Mouse (Mus musculus): ENCODE measurements around the gene Lrrc45. TPM values are rescaled to one million over a fixed set of nuclear protein-coding genes. Genes with fewer than 3 reads are reported as not detected.

Lrrc45 gene
- total RNA-seq, 2 experiments from 2014 or later = 4.0 to 4.3 TPM

Other genes starting within 250 kb of the Lrrc45 start
- gene Arl16, start 246.3 kb upstream of the Lrrc45 start, total RNA-seq (2021) = 1 to 10 TPM; 5.2 to 9.1 TPM
- 100 to 1,000 TPM; 156 to 166 TPM for gene Mrpl12, start 229.3 kb upstream of the Lrrc45 start, total RNA-seq (2021)
- gene Slc25a10, start 222.1 kb upstream of the Lrrc45 start, total RNA-seq (2021) = 1 to 10 TPM; 3.2 to 8.7 TPM
- under 1 TPM in 1 of 2 experiments, not detected in 1; 0.31 TPM for gene Gcgr, start 183.2 kb upstream of the Lrrc45 start, total RNA-seq (2021)
- 10 to 100 TPM; 21.4 to 23.7 TPM for gene Mcrip1, start 164.2 kb upstream of the Lrrc45 start, total RNA-seq (2021)
- 100 to 1,000 TPM in 1 of 2 experiments, 10 to 100 TPM in 1; 92.3 to 377 TPM for gene Ppp1r27, start 162.8 kb upstream of the Lrrc45 start, total RNA-seq (2021)
- 100 to 1,000 TPM; 192 to 198 TPM for gene P4hb, start 140.7 kb upstream of the Lrrc45 start, total RNA-seq (2021)
- 10 to 100 TPM; 80.1 to 95.2 TPM for gene Arhgdia, start 132.3 kb upstream of the Lrrc45 start, total RNA-seq (2021)
- 10 to 100 TPM; 39.1 to 40.5 TPM for gene Alyref, start 115.6 kb upstream of the Lrrc45 start, total RNA-seq (2021)
- gene Anapc11, start 115.5 kb upstream of the Lrrc45 start, total RNA-seq (2021) = 10 to 100 TPM; 50.7 to 51.6 TPM
- gene Npb, start 105.4 kb upstream of the Lrrc45 start, total RNA-seq (2021) = not detected
- 10 to 100 TPM; 30.7 to 34.7 TPM for gene Pcyt2, start 96.0 kb upstream of the Lrrc45 start, total RNA-seq (2021)
- 1 to 10 TPM; 4.3 to 7.2 TPM for gene Sirt7, start 88.7 kb upstream of the Lrrc45 start, total RNA-seq (2021)
- gene Mafg, start 80.3 kb upstream of the Lrrc45 start, total RNA-seq (2021) = 10 to 100 TPM; 41.8 to 47.1 TPM
- 1 to 10 TPM; 6.7 to 6.8 TPM for gene Pycr1, start 70.2 kb upstream of the Lrrc45 start, total RNA-seq (2021)
- gene Myadml2, start 65.8 kb upstream of the Lrrc45 start, total RNA-seq (2021) = 100 to 1,000 TPM; 121 to 134 TPM
- under 1 TPM in 1 of 2 experiments, not detected in 1; 0.18 TPM for gene Notum, start 52.8 kb upstream of the Lrrc45 start, total RNA-seq (2021)
- 10 to 100 TPM; 25.8 to 28.8 TPM for gene Aspscr1, start 41.0 kb upstream of the Lrrc45 start, total RNA-seq (2021)
- gene Cenpx, start 187 bp upstream of the Lrrc45 start, total RNA-seq (2021) = 10 to 100 TPM; 25.4 to 32.7 TPM
- gene Rac3, start 7.5 kb downstream of the Lrrc45 start, total RNA-seq (2021) = 1 to 10 TPM; 1.2 TPM
- 1 to 10 TPM; 5.8 to 6.0 TPM for gene Dcxr, start 13.4 kb downstream of the Lrrc45 start, total RNA-seq (2021)
- gene Cbr2, start 18.2 kb downstream of the Lrrc45 start, total RNA-seq (2021) = 10 to 100 TPM in 1 of 2 experiments, 1 to 10 TPM in 1; 9.6 to 16.9 TPM
- 10 to 100 TPM; 17.1 to 19.8 TPM for gene Hmga1b, start 48.9 kb downstream of the Lrrc45 start, total RNA-seq (2021)
- 10 to 100 TPM in 1 of 2 experiments, 1 to 10 TPM in 1; 9.6 to 11.0 TPM for gene Rfng, start 70.3 kb downstream of the Lrrc45 start, total RNA-seq (2021)
- gene Gps1, start 70.3 kb downstream of the Lrrc45 start, total RNA-seq (2021) = 10 to 100 TPM; 50.3 to 53.0 TPM
- gene Dus1l, start 82.5 kb downstream of the Lrrc45 start, total RNA-seq (2021) = 10 to 100 TPM; 32.6 to 36.2 TPM
- gene Fasn, start 110.6 kb downstream of the Lrrc45 start, total RNA-seq (2021) = 10 to 100 TPM; 11.1 to 59.9 TPM
- gene Ccdc57, start 218.9 kb downstream of the Lrrc45 start, total RNA-seq (2021) = 1 to 10 TPM; 2.8 to 2.9 TPM
- gene Slc16a3, start 234.6 kb downstream of the Lrrc45 start, total RNA-seq (2021) = 100 to 1,000 TPM; 313 to 418 TPM